Mouse (Mus musculus) kidney, adult 2 months (tissue): ENCODE measurements around the gene Tet2. TPM values are rescaled to one million over a fixed set of nuclear protein-coding genes. Genes with fewer than 3 reads are reported as not detected.

ENCODE experiments used
- DNase-seq: peaks from one replicate; pipeline ENCODE4 v3.0.0; 2021
- H3K27ac ChIP-seq: fragments of 200-500 bp; 2 replicates; pipeline ENCODE4 v1.5.1; 2012; ENCODE audit warnings: low read depth, low read length, control low read depth, inconsistent platforms; ENCODE audit not compliant: insufficient read depth
- H3K27me3 ChIP-seq: fragments of 200-500 bp; replicated peaks from 2 replicates; pipeline ENCODE4 v1.6.1; 2012; ENCODE audit warnings: mild to moderate bottlenecking, moderate library complexity, low read length, inconsistent platforms; ENCODE audit not compliant: control insufficient read depth, insufficient read depth
- H3K36me3 ChIP-seq: fragments of 200-500 bp; 2 replicates; pipeline ENCODE4 v1.6.1; 2012; ENCODE audit warnings: mild to moderate bottlenecking, moderate library complexity, low read length, inconsistent platforms; ENCODE audit not compliant: control insufficient read depth, insufficient read depth
- H3K4me1 ChIP-seq: fragments of 200-500 bp; 2 replicates; pipeline ENCODE4 v1.6.1; 2011; ENCODE audit warnings: low read length; ENCODE audit not compliant: control insufficient read depth, insufficient read depth
- H3K4me3 ChIP-seq: fragments of 200-500 bp; 2 replicates; pipeline ENCODE4 v1.5.1; 2011; ENCODE audit warnings: mild to moderate bottlenecking, low read depth, low read length, control low read depth; ENCODE audit not compliant: insufficient read depth
- CTCF ChIP-seq: fragments of 200-500 bp; conservative IDR thresholded peaks from 2 replicates; pipeline ENCODE4 v1.5.1; 2011; ENCODE audit warnings: low read depth, mild to moderate bottlenecking, control low read depth, low read length, moderate library complexity, mixed read lengths; ENCODE audit not compliant: insufficient read depth, insufficient read length
- POLR2A ChIP-seq: fragments of 200-500 bp; IDR thresholded peaks from one replicate; pipeline ENCODE4 v1.6.1; 2011; ENCODE audit warnings: low read depth, low read length, control low read depth
- WGBS: fragments of 180-500 bp; shearing (Covaris S2); methylation state at CpG from one replicate; pipeline ENCODE4 v1.1.7; 2018; 5-methylcytosine and 5-hydroxymethylcytosine counted together
- polyA plus RNA-seq: library from polyadenylated mRNA; depleted of rRNA; stranded (reverse); fragments of >200 nt; gene quantifications from 2 replicates; pipeline ENCODE4 v1.2.3, GENCODE M21; 2012

Gene Tet2
- polyA plus RNA-seq, 1 experiment, result 15.9 TPM

GRCm38 (mm10) chr3:133548613-133549012 lies 3.7 kb upstream of the Tet2 start:
- Histone ChIP-seq H3K36me3 (no peaks in the 10 kb centered on the region), H3K4me1 (no peaks in the 10 kb centered on the region), H3K27ac (no peak overlapping the region), H3K27me3 (no peaks in the 10 kb centered on the region), H3K4me3 (no peak overlapping the region)
- DNase-seq, result no peak
- WGBS, result 61% methylated on average over 2 of the region's 2 CpGs
- TF ChIP-seq POLR2A, result no peak
- no peak for TF ChIP-seq CTCF

- Histone ChIP-seq H3K27me3 (no peaks in the 10 kb centered on the region), H3K4me1 (peaks cover 2% of the 10 kb centered on the region; the same call in 1 of the 2 replicates), H3K27ac (no peak overlapping the region), H3K4me3 (no peak overlapping the region), H3K36me3 (no peaks in the 10 kb centered on the region)
- no peak for DNase-seq
- TF ChIP-seq POLR2A (no peak), CTCF (no peak)
- WGBS, result 61% methylated on average over 2 of the region's 2 CpGs
These were observed 1.9 kb upstream of the Tet2 start for GRCm38 (mm10) chr3:133546790-133547189.

DNA sequence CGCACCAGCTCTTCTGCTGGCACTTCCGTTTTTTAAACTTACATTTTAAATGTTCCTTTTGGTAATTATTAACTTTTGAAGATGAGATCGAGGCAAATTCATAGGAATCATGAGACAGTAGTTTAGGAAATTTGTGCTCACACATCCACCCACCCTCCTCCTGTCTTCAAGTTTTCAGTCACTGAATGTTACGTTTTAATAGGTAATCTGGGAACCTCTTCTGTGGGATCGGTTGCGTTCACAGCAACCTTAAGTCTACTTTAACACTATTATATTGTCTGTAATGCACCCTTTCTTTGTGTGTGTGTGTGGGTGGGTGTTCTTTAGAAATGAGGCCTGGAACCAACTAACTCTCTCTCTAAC lies 346 bp upstream of the Tet2 start:
- 24% methylated on average over 6 of the region's 6 CpGs for WGBS
- TF ChIP-seq CTCF, result no peak
- TF ChIP-seq POLR2A, result no peak
- Histone ChIP-seq H3K36me3 (no peaks in the 10 kb centered on the region), H3K27me3 (no peaks in the 10 kb centered on the region), H3K4me3 (peak overlapping the region; percentile 100), H3K4me1 (peaks cover 6% of the 10 kb centered on the region), H3K27ac (peak overlapping the region; percentile 97; the same call in 1 of the 2 replicates)
- DNase-seq, result no peak

GRCm38 (mm10) chr3:133544131-133544550 lies 798 bp downstream of the Tet2 start:
- no peaks in the 10 kb centered on the region for H3K36me3 ChIP-seq
- WGBS, result 2% methylated on average over 52 of the region's 52 CpGs
- peak; percentile 95 for DNase-seq

GRCm38 (mm10) chr3:133543101-133544020 lies 1.6 kb downstream of the Tet2 start:
- TF ChIP-seq CTCF, result no peak
- no peak for TF ChIP-seq POLR2A
- peak overlapping the region; percentile 97 for H3K27ac ChIP-seq
- no peaks in the 10 kb centered on the region for H3K27me3 ChIP-seq
- peaks cover 6% of the 10 kb centered on the region for H3K4me1 ChIP-seq
- peak overlapping the region; percentile 100 for H3K4me3 ChIP-seq
- WGBS, result under 1% methylated on average over 21 of the region's 21 CpGs
- DNase-seq, result peak; percentile 39
- H3K36me3 ChIP-seq, result no peaks in the 10 kb centered on the region; the same call in 1 of the 2 replicates

More at GRCm38 (mm10) chr3:133544131-133544550, 798 bp downstream of the Tet2 start:
- Histone ChIP-seq H3K27me3 (no peaks in the 10 kb centered on the region), H3K4me3 (peak overlapping the region; percentile 100), H3K4me1 (peaks cover 6% of the 10 kb centered on the region), H3K27ac (peak overlapping the region; percentile 97)
- TF ChIP-seq POLR2A (peak; percentile 81), CTCF (no peak)

- H3K4me1 ChIP-seq, result peaks cover 6% of the 10 kb centered on the region
These were observed 2.9 kb downstream of the Tet2 start for GRCm38 (mm10) chr3:133542084-133542483.

DNA sequence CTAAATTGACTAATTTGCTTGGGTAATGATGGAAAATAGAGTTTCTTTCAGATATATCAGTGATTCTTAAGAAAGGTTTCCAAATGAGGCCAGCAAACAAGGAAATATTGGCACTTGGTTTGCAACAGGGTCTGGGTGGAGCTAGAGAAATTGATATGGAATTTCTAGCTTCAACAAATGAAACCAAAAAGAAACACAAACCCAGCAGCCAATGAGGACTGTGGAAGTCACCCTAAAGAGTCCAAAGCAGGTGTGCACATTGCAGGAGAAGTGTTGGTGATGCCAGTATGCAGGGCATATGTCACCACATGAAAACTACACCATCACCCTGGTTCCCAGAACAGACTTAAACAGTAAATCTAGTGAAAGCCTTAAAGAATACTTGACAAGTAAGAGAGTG lies 3.9 kb downstream of the Tet2 start:
- Histone ChIP-seq H3K36me3 (peaks cover 1% of the 10 kb centered on the region; the same call in 1 of the 2 replicates), H3K27me3 (no peaks in the 10 kb centered on the region), H3K27ac (no peak overlapping the region), H3K4me1 (peaks cover 8% of the 10 kb centered on the region), H3K4me3 (no peak overlapping the region)
- TF ChIP-seq CTCF (no peak), POLR2A (no peak)
- no peak for DNase-seq

More at GRCm38 (mm10) chr3:133542084-133542483, 2.9 kb downstream of the Tet2 start:
- H3K27me3 ChIP-seq, result no peaks in the 10 kb centered on the region
- peak; percentile 49 for DNase-seq
- H3K27ac ChIP-seq, result no peak overlapping the region
- H3K4me3 ChIP-seq, result no peak overlapping the region
- TF ChIP-seq CTCF, result no peak
- no peak for TF ChIP-seq POLR2A
- peaks cover 1% of the 10 kb centered on the region; the same call in 1 of the 2 replicates for H3K36me3 ChIP-seq
